Mouse (Mus musculus): ENCODE data around the gene Fgfr3.

GRCm38 (mm10) chr5:33735412-33736092 is 14.1 kb downstream of the Fgfr3 start:
- TF ChIP-seq EP300 (IDR thresholded peaks at IDR 0.05; ENCODE audit: insufficient read depth, low read depth, low read length) (no peak), CTCF (IDR thresholded peaks at IDR 0.05; ENCODE audit: low read depth, low read length) (no peak), POLR2A (IDR thresholded peaks at IDR 0.05; ENCODE audit: insufficient read depth, low read length) (no peak)

Measured in ES-Bruce4 (cell line).